Mouse (Mus musculus) kidney, postnatal 10 days (tissue): ENCODE measurements around the gene Mrps35.

Source experiments
- DNase-seq: peaks from one replicate; pipeline ENCODE4 v3.0.0; 2021; ENCODE audit warnings: mixed read lengths

The Mrps35 gene

DNA sequence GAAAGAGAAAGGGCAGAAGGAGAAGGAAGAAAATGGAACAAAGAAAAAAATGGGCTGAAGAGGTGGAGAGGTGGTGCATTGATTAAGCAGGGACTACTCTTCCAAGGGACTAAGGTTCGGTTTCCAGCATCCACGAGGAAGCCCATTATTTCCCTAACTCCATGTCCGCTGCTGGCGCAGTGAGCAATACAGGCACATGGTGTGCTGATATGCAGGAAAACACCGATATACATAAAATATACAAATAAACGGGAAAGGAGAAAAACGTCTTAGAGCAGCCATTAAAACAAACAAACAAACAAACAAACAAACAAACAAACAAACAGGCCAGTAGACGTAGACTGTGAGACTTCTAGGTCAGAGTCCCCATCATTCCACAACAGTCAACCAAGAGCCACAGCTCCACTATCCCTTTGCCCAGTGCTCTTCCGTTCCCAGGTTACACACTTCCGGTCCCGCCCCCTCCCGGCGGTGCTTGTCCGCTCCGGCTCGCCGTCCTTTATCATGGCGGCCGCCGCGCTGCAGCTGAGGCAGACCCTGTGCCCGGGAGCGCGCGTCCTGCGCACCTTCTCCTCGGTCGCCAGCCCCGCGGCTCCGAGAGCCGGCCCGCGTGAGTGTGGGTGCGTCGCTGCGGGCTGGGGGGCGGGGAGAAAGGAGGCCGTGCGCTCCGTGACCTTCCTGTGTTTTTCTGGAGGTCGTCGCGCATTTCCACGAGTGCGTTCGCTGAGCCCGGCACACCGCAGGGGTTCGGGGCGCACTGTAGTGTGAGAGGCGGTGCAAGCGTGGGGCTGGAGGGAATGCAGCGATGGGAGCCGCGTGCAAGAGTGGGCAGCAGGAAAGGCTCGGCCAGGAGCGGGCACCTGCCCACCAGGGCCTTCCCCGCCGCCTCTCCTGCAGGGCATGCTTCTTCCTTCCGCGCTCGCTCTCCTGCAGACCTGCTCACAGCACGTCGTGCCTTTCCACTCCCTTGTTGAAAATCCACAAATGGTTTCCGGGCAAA, at the start of gene Mrps35:
Gene Mrps35, plus strand, starts transcription at position 474 of the 1,000 bp plus-strand sequence.
- DNase-seq, result peak; percentile 96

DNA sequence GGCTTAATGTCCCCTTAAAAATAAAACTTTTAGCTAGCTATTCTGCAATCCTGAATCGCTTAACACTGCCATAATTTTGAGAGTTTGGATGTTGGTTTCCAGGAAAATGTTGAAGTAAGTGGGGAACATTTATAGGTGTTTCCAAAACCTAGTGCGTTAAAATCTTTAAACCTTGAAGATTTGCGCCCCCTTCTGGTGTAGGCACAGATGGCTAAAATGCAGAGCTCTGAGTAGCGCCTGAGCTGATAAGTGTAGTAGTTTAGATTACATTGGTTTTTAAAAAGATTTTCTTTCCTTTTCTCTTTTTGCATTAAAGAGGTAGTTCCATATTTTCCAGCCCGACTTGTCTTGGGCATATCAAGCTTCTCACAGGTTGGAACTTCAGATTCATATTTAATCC, 48.3 kb upstream of the Mrps35 start:
- peak; percentile 82 for DNase-seq

DNA sequence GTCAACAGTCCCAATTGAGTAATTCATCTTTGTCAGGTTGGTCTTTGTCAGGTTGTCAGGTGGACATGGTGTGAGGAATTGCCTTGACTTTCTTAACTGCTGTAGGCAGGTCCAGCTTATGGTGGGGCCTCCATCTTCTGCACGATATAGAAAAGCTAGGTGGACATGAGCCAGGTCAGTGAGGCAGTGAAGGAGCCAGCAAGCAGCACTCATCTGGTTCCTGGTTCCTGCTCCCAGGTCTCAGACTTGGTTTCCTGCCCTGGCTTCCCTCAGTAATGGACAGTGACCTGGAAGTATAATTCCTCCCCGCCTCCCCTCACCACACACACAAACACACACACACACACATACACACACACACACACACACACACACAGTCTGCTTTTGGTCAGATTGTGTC, 47.2 kb upstream of the Mrps35 start:
- DNase-seq, result no peak

DNA sequence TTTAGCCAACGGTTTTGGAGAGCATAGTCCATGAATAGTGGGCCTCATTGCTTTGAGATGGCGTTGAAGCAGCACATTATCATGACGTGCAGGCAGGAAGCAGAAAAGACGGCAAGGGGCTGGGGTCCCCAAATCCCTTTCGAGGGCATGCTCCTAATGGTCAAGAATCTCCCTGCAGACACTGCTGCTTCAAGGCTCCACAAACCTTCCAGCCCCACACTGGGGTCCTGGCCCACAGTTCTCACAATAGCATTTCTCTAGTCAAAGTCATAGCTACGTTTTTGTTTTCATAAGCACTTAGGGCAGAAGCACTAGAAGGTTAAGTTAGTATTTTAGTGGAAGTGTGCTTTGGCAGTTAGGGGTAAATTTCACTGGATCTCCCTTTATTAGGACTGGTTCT, 46.7 kb upstream of the Mrps35 start:
- no peak for DNase-seq

DNA sequence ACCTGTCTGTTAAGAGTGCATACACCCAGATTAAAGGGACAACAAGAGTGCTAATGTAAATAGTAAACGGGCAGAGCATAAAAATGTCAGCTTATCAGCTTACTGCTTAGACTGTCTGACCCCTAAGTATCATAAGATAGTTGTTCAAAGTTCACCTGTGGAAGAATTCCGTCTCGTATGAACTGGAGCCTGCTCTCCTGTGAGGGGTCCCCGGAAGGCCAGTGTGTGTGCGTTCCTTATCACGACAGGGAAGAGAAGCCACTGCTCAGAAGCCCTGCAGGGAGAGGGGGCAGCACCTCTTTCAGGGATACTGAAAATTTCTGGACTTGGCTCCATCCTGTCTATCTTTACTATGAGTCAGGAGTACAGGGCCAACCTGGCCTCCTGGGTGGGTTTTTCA, 45.6 kb upstream of the Mrps35 start:
- no peak for DNase-seq

DNA sequence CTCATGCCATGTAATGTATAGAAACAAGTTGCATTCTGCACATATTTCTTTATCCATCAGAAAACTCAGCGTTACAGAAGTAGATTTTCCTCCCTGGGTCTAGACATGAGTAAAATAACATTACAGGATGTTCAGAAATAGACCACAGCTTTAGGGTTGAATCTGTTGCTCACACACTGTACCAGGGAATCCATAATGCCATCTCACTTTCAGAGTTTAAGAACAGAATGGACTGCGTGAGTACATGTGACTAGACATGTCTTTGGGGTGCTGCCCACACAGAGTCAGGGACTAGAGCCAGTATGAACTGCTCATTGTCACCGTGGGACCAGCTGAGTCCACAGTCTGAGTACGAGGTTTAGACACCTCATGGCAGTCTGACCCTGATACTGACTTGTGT, 43.9 kb upstream of the Mrps35 start:
- DNase-seq, result no peak

DNA sequence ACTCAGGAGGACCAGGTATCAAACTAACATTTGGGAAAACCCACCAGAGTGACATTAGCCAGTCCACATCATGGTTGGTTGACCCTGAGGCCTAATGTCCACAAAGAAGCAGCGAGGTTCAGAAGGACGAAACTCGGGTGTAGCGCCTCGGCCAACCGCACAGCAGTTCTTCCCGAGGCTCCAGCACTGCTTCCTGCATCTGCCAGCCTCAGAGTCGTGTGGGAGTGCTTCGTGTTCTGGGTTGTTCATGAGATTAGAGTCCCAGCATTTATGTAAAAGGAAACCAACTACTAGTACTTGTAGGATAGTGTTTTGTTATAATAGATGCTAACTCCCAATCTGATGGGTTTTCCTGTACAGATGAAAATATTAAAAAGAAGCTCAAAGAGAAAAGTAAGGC, 43.3 kb upstream of the Mrps35 start:
- no peak for DNase-seq

DNA sequence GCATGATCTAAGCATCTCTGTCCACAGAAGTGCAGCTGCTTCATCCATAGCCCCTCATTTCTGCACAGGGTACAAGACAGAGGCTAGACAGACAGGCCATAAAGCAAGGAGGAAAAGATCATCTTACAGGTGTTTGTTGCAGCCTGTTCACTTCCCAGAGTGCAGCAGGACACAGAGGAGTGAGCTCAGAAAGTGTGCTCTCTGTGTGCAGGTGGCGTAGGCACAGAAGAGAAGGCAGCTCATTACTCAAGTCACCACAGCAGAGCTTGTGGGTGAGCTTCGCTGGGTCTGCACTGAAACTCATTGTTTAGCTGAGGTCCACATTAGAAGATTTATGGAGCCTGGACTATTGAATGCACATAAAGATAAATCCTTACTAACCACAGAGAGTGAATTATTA, 42.8 kb upstream of the Mrps35 start:
- no peak for DNase-seq

DNA sequence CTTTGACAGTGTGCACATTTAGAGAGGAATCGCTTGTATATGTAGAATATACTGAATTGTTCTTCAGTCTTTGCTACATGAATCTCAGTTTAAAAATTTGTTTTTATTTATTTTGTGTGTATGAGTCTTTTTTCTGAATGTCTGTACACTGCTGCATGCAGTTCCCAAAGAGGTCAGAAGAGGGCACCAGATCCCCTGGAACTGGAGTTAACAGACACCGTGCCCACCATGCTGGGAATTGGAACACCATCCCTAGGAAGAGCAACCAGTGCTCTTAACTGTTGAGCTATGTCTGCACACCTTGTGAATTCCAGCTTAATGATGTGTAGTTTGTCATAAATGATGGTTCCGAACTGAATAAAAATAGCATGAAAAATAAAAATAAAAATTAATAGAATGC, 34.4 kb upstream of the Mrps35 start:
- peak; percentile 70 for DNase-seq

DNA sequence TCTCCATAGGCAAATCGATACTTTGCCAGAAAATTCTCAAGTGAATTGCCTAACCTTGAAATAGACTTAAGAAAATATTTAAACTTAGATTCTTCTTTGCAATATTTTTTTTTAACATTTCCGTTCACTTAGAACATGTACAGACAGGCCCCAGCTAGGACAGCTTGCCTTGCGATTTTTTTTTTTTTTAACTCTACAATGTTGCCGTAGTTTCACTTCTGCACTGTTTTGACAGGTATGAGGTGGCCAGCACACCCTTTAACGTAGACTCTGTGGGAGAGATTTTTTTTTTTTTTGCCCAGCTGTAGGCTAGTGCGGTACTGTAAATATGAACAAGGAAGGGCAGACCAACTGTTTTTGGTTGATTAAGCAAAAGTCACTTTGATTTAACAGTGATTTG, 32.2 kb upstream of the Mrps35 start:
- DNase-seq, result no peak

DNA sequence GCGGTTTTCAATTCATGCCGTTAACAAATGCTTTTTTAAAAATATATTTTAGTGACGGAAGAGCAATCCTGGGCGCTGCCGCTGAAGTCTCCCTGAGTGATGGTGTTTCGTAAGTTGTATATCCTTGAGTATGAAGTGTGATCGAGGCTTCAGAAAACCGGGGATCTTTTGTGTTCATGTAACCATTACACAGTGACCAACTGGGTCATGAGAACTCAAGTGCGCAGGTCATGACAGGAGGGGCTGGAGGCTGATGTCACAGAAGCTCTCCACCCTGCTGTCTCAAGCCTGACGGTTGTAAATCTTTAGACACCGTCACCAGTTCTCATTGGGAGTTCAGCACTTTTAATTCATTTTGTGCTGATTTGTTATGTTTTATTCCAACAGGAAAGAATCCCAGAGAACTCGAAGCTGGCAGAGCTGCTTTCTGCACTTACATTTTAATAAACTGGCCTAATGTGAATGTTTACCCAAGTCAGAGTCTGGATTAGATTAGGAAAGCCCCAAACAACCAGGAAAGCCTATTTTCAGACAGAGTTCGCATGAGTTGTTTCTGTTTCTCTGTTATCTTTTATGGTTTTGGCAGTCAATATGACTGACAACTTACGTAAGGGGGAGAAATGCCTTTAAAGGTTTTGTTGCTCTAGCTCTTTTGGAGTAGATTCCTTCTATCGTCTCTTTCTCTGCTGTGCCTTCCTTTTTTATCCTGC, 31.6 kb upstream of the Mrps35 start:
- DNase-seq, result no peak

DNA sequence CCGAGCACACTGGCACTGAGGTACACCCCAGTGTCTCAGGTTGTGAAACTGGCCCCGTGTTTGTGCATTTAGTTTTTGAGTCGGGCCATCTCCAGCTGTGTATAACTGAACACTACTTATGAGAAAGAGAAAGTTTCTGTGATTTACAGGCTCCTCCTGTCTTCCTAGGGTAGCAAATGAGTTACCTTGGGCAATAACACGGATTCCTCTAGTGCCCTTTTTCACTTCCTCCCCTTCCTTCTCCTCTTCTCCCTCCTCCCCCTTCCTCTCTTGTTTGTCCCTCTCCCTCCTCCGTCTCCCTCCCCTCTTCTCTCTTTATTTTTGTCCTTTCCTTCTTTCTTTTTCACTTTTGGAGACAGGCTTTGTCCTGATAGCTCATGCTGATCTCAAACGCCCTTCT, 31.0 kb upstream of the Mrps35 start:
- DNase-seq, result no peak

DNA sequence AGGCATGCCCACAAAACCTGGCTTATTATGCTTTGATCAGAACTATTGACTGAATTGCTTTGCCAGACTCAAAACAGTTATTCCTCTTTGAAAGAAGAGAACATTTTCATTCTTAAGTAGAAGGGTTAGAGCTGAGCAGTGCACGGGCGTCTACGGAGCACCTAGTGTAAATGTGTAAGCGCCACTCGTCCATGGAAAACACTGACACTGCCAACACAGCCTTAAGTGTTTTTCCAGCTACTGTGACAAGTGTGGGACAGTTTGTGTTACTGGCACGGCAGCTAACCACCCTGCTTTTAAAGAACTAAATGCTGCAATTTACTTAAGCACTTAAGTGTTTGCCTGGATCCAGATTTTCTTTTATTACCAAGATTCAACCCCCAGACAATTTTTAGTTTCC, 30.6 kb upstream of the Mrps35 start:
- no peak for DNase-seq

DNA sequence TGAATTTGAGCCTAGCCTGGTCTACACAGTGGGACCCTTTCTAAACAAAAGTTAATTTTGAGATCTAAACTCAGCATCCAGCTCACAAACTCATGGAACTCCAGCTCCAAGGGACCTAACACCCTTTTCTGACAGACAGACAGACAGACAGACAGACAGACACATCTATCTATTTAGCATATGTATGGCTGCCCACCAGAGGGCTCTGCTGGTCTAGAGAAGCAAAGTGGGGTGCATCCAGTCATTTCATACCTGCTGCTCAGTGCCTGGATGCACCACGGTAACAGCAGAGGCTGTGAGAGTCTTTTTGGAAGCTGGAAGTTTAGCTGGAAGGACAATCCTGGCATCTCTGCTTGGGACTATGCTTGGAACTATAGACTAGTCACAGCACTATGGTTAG, 29.0 kb upstream of the Mrps35 start:
- DNase-seq, result no peak

DNA sequence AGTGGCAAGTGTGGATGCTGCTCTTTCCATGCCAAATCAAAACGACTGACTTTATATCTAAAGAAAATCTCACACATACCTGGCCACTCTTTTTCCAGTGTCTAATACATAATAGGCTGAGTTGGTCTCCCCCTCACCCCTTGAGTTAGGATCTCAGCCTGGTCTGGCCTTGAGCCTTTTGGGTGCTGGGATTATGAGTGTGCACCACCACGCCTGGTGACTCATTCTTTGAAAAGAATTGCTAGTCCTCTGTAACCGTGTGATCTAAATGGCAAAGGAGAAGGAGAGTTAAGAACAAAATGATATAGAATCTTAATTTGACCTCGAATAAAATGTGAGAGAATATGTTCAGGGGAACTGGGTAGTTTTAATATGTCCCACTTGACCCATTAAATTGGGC, 24.7 kb upstream of the Mrps35 start:
- DNase-seq, result no peak

DNA sequence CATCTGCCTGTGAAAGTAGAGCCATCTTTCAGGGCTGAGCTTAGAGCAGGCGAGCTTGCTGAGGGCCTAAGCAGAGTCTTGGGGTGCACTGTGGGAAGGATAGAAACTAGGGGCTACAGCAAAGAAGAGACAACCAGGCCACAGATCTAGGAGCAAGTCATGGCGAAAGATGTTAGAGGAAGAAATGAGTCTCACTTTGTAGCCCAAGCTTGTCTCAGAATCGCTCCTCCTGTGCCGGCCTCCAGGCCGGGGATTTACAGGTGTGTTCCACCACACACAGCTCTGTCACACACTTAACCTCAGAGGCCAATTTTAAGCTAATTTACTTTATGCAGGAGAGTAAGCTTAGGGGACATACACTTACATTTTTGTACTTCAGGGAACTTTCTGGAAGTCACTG, 24.2 kb upstream of the Mrps35 start:
- DNase-seq, result no peak

DNA sequence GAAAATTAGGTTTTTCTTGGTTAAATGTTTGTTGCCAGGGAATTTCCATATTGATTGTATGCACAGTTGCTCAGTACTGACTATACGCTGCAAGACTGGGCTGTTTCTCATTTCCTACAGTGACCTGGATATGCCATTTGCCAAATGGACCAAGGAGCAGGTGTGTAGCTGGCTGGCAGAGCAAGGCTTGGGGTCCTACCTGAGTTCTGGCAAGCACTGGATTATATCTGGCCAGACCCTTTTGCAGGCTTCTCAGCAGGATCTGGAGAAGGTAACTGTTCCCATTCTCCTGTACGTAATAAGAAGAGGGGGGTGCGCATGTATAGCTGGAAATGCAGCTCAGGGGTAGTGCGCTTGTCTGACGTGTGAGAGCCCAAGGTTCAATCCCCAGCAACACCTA, 21.4 kb upstream of the Mrps35 start:
- no peak for DNase-seq

DNA sequence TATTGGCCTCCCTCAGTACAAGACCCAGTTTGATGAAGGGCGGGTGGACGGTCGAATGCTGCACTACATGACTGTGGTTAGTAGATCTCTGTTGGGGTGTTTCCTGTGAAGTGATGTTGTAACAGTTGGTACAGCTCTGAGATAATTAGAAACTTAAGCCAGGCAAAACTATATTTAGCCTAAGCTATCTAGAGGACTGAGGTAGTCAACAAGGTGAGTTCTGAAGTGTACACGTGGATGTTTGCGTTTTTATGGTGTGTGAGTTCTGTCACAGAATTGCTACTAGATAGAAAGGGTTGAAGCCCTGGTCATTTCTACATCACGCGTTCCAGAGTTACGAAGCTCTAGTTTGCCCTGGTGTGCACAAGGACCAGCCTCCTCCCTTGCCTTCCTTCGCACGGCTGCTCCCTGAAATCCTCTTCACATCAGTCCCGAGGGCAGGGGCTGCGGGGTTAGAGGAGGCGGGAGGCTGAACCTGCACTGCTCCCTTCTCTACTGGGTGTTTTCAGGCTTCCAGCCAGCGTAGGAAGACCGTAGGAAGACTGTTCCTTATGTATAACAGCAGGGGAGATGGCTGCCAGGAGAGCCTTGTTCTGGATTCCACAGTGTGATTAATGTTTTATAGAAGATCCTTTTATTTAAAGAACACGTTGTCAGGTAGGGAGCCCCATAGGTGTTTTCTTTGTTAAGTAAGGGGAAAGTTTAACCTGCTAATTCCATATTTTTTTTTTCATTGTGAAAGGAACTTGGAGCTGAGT, 20.0 kb upstream of the Mrps35 start:
- no peak for DNase-seq

DNA sequence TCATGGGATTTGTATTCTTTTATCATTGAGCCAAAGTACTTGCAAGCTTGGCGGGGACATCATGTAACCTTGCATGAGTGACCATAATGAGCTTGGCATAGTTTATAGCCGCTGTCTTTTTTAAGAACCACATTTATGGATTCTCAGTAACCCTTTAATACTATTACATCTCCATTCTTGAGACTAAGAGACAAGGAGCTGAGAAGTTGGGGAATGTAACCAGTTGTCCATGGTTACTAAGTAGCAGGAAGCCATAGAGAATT, 19.5 kb upstream of the Mrps35 start:
- no peak for DNase-seq

DNA sequence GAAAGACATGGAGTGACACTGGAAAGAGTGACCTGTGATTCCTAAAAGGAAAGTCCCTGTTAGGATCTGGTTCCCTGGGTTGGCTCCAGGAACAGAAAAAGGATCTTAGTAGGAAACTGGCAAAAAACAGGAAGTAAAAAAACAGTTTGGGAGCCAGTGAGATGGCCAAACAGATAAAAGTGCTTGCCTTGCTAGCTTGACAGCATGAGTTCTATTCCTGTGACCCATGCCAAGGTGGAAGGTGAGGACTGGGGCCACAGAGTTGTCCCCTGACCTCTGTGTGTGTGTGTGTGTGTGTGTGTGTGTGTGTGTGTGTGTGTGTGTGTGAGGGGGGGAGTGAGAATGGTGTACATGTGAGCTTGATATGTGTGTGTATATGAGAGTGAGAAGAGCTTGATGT, 19.0 kb upstream of the Mrps35 start:
- no peak for DNase-seq

DNA sequence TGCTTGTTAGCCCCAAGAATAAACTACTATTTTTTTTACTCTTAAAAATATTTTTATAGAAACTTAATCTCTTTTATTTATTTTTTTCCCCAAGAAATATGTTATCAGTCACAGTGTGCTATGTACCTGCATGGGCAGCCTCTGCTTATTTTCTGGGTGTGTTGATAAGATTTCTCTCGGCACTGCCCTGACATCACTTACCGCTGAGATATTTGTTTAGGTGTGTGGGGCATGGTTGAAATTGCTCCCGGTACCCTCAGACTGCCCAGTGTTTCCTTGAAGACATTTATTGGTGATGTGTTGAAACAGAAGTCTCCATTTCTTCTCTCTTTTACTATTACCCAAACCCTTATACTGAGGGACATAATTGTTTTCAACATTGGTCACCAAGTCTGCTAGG, 17.8 kb upstream of the Mrps35 start:
- DNase-seq, result no peak

DNA sequence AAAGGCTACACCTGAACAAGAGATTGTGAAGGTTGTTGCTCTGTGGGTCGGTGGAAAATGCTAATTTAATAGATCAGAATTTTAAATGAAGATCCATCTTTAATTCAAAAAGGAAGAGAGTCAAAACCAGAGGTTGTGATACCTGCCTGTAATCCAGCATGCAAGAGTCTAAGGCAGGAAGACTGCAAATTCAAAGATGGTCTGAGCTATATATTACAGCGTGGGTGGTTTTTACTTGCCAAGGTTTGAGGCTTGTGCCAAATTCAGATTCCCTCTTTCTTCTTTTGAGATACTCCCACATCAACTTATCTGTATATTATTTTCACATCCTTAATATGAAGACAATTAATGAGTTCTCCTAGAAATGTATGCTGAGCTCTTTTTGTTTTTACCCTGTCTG, 14.2 kb upstream of the Mrps35 start:
- no peak for DNase-seq

DNA sequence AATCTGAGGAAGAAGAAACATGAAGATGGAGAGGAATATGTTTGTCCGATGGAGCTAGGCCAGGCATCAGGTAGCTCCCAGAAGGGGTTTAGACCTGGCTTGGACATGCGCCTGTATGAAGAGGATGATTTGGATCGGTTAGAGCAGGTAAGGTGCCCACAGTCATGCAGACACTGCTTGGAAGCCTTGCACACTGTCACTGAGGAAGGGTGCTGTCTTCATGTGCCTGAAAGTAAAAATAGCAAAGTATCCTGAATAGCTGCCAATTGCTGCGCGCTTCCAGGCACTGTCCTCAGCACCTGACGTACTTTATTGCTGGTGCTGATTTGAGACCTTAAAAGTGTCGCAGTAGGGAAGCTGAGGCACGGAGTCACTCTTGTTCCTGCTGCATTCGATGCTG, 13.0 kb upstream of the Mrps35 start:
- DNase-seq, result no peak
